Mouse (Mus musculus) adrenal gland, postnatal 36 days (tissue): ENCODE results near the gene Cass4. TPM values are rescaled to one million over a fixed set of nuclear protein-coding genes. Genes with fewer than 3 reads are reported as not detected.
A peak's percentile ranks its signal among the peaks of the same experiment; 100 is the strongest.

ENCODE experiments used
- DNase-seq, 2 experiments: peaks; one replicate each; pipeline ENCODE4 v3.0.0; 2021; ENCODE audit warnings: mixed read lengths in 1 of 2
- total RNA-seq, 2 experiments: library from RNA; stranded (reverse); gene quantifications; 2 replicates each; pipeline ENCODE4 v1.2.3; 2021

Cass4 gene
- total RNA-seq, 2 experiments from 2014 or later: 0.13 to 0.43 TPM

GRCm38 (mm10) chr2:172439843-172440639 is 46.4 kb downstream of the Cass4 start, which contains the start of gene Rtf2:
Gene Rtf2, plus strand, starts transcription at chr2:172440556.
- DNase-seq: peak; percentile 98 to 99

GRCm38 (mm10) chr2:172440640-172441005 is 47.0 kb downstream of the Cass4 start:
- DNase-seq: no peak

- DNase-seq: peak in 1 of 2 experiments; percentile 35
Measured at GRCm38 (mm10) chr2:172441176-172441575, 47.6 kb downstream of the Cass4 start.

GRCm38 (mm10) chr2:172445617-172446016 is 52.0 kb downstream of the Cass4 start:
- no peak for DNase-seq

GRCm38 (mm10) chr2:172447317-172447716 is 53.7 kb downstream of the Cass4 start:
- peak; percentile 26 to 28 for DNase-seq

GRCm38 (mm10) chr2:172448329-172448728 is 54.7 kb downstream of the Cass4 start:
- DNase-seq: no peak

- no peak for DNase-seq
Measured at GRCm38 (mm10) chr2:172450640-172451039, 57.0 kb downstream of the Cass4 start.

- DNase-seq: no peak
Measured at GRCm38 (mm10) chr2:172452031-172452430, 58.4 kb downstream of the Cass4 start.

GRCm38 (mm10) chr2:172452458-172452857 is 58.9 kb downstream of the Cass4 start:
- no peak for DNase-seq

- no peak for DNase-seq
Measured at GRCm38 (mm10) chr2:172458496-172458895, 64.9 kb downstream of the Cass4 start, which contains the start of gene Gcnt7. Gene Gcnt7, minus strand, starts transcription at chr2:172458596.

- peak in 1 of 2 experiments; percentile 31 for DNase-seq
Measured at GRCm38 (mm10) chr2:172460647-172461046, 67.1 kb downstream of the Cass4 start.

- DNase-seq: no peak
Measured at GRCm38 (mm10) chr2:172462813-172463212, 69.2 kb downstream of the Cass4 start.

GRCm38 (mm10) chr2:172466427-172467132 is 73.0 kb downstream of the Cass4 start:
- peak; percentile 55 to 57 for DNase-seq

- peak; percentile 18 to 60 for DNase-seq
Measured at GRCm38 (mm10) chr2:172467206-172467605, 73.6 kb downstream of the Cass4 start.

- peak; percentile 81 to 82 for DNase-seq
Measured at GRCm38 (mm10) chr2:172468346-172468819, 74.8 kb downstream of the Cass4 start.

GRCm38 (mm10) chr2:172472318-172472717 is 78.7 kb downstream of the Cass4 start, which contains the start of gene Fam209:
Gene Fam209, plus strand, starts transcription at chr2:172472520.
- DNase-seq: no peak

GRCm38 (mm10) chr2:172473591-172473990 is 80.0 kb downstream of the Cass4 start:
- no peak for DNase-seq

GRCm38 (mm10) chr2:172474970-172475369 is 81.4 kb downstream of the Cass4 start:
- DNase-seq: peak; percentile 37 to 54

- no peak for DNase-seq
Measured at GRCm38 (mm10) chr2:172476707-172477260, 83.2 kb downstream of the Cass4 start.

GRCm38 (mm10) chr2:172477350-172477749 is 83.8 kb downstream of the Cass4 start:
- no peak for DNase-seq

GRCm38 (mm10) chr2:172477860-172478259 is 84.3 kb downstream of the Cass4 start:
- peak in 1 of 2 experiments; percentile 48 for DNase-seq

- DNase-seq: no peak
Measured at GRCm38 (mm10) chr2:172480296-172480695, 86.7 kb downstream of the Cass4 start.
